Mouse (Mus musculus) liver, adult 2 months (tissue): ENCODE results near the gene Jak1.

Experiments
- CTCF ChIP-seq: fragments of 200-500 bp; IDR thresholded peaks from 2 replicates; pipeline ENCODE4 v1.5.1; 2011; ENCODE audit warnings: low read depth, low read length, control low read depth
- POLR2A ChIP-seq: fragments of 200-500 bp; IDR thresholded peaks from 2 replicates; pipeline ENCODE4 v1.6.1; 2011; ENCODE audit warnings: low read length, control low read depth; ENCODE audit not compliant: insufficient read depth; ENCODE audit errors: extremely low read depth

DNA sequence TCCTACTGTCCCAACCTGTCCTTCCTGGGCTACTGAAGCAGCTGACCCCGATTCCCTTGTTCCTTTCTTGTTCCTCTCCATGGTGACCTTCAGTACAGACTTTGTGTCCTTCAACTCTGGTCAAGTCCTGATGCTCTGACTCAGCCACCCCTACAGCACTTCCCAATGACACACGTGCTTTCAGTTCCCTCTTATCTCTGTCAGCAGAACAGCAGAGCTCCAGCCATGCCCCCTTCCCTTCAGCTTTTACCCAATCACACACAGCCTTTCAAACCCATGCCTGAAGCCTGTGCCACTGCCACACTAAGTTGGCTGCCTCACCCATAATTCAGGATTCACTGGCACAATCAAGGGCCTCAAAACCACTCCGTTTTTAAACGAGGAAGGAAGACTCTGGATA is 109.5 kb downstream of the Jak1 start:
- TF ChIP-seq CTCF (no peak), POLR2A (no peak)
